Mouse (Mus musculus): ENCODE data around the gene Car4.

Gene Car4

GRCm38 (mm10) chr11:84957591-84958270, at the start of gene Car4:
Gene Car4, plus strand, starts transcription at chr11:84957786.
- DNase-seq (ENCODE audit: extremely low spot score), result peak; percentile 40

GRCm38 (mm10) chr11:84908480-84908879, 49.1 kb upstream of the Car4 start:
- DNase-seq (ENCODE audit: extremely low spot score), result no peak

GRCm38 (mm10) chr11:84910411-84910810, 47.2 kb upstream of the Car4 start:
- no peak for DNase-seq (ENCODE audit: extremely low spot score)

DNA sequence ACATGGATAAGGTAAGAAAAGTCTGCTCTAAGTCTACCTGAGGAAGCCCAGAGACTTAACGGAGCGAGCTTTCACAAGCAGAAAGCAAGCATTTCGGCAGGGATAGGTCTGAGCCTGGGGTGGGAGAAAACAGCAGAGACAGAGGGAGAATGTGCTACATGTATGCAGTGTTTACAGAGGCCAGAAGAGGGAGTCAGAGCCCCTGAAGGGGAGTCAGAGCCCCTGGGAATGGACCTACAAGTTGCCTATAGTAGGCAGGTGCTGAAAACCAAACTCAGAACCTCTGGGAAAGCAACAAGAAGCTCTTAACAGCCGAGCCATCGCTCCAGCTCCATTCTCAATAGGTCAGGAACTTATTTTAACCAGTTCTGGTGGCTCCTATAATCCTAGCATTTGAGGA, 42.9 kb upstream of the Car4 start:
- DNase-seq (ENCODE audit: extremely low spot score), result no peak

DNA sequence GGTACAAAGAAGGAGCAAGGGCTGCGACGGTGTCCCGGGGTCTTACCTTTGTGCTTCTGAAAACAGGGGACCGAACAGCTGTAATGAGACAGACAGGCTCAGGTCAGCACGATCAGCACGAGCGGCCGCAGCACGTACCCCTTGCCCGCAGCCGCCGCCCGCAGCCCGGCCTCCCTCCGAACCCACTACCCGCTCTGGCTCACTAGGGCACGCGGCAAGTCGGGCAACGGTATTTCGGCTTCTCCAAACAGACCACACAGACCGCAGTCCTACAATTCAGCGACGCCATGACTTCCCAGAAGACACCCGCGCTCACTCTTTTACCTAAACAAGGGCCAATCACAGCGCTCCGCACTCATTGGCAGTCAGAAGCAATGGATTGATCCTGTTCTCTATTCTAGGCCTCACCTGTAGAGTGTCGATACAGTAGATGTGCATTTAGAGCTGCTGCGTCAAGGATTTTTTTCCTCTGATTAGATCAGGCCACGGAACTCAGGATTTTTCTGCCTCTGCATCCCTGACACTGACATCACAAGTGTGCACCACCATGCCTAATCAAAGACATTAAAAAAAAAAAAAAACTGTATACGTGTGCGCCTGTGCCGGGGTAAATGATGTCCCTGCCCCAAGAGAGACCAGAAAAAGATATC, 41.4 kb upstream of the Car4 start, which contains the start of gene Znhit3:
TSS of gene Znhit3 (minus strand) at position 314 of the 650 bp plus-strand sequence.
- peak; percentile 81 for DNase-seq (ENCODE audit: extremely low spot score)

DNA sequence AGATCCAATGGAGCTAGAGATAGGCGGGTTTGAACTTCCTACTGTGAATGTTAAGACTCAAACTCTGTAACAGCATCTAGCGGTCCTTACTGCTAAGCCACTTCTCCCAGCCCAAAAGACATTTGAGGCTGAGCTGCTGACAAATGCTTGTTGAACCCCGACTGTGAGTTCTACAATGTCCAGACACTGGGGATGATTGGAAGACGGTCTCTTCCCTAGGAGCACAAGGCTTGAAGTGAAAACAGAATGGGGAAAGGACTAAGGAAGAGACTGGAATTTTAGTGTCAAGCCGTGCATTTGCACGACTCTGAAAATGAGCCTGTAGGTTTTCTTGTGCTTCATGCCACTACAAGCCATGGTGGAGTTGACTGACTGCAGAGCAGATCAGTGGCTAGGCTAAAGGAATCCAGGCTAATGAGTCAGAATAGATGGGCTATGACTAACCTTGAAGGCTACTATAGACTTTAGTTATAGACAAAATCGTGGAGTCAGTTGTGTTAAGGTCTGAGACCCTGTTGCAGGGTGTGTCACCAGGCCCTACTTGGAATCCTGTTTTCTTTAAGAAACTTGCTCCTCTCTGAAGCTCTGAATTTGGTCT, 40.8 kb upstream of the Car4 start:
- DNase-seq (ENCODE audit: extremely low spot score), result no peak

- peak; percentile 87 for DNase-seq (ENCODE audit: extremely low spot score)
Observed at GRCm38 (mm10) chr11:84918425-84918824, 39.2 kb upstream of the Car4 start.

DNA sequence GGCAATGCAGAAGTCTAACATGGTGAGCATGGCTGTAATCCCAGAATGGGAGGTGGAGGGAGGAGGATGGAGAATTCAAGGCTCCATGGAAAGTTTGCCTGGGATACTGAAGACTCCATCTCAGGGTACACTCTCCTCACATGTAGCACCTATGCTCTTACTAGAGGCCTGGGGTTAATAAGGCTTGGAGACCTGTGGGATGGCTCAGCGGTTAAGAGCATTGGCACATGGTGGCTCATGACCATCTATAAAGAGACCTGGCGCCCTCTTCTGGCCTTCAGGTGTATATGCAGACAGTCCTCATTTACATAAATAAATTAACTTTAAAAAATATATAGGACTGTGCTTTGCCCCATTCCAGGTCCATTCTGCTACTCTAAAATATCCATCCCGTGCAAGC, 38.3 kb upstream of the Car4 start:
- peak; percentile 7 for DNase-seq (ENCODE audit: extremely low spot score)

GRCm38 (mm10) chr11:84919951-84920350, 37.6 kb upstream of the Car4 start:
- no peak for DNase-seq (ENCODE audit: extremely low spot score)

DNA sequence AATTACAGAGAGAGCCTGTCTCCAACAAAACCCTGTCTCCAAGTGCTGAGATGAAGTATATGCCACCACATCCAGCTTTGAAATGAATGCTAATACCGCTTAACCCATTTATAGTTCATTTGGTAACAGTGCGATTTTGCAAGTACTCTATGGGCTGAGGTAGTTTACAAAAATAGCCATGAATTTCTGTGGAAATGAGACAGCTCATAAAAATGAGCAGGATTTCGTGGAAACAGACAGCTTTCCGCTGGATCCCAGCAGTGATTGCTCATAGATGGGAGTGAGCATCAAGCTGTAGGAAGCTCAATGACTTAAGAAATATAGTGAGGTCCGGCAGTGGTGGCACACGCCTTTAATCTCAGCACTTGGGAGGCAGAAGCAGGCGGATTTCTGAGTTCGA, 36.6 kb upstream of the Car4 start:
- DNase-seq (ENCODE audit: extremely low spot score), result no peak

- DNase-seq (ENCODE audit: extremely low spot score), result no peak
Observed at GRCm38 (mm10) chr11:84932261-84932660, 25.3 kb upstream of the Car4 start.

DNA sequence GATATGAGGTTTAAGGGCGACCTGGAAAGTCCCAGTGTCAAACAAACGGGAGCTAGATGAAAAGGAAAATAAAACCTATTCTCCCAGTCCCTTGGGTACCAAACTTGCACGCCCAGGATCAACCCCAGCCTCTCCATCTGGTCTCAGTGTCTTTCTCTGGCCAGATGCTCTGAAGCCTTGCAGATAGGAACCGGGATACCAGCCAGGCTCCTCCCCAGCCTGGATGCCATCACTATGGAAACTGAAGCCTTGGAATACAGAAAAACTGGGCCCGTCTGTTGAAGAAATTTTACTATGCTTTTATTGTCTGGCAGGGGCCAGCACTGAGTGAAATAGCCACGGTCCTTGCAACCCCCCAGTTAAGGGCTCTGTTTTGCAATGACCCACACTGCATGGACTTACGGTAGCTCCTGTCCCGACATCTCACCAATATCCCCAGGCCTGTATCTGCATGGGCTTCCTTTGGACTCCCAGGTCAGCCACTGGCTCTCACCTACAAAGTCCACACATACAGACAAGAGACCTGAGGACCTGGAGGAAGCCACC, 18.0 kb upstream of the Car4 start:
- DNase-seq (ENCODE audit: extremely low spot score), result no peak

DNA sequence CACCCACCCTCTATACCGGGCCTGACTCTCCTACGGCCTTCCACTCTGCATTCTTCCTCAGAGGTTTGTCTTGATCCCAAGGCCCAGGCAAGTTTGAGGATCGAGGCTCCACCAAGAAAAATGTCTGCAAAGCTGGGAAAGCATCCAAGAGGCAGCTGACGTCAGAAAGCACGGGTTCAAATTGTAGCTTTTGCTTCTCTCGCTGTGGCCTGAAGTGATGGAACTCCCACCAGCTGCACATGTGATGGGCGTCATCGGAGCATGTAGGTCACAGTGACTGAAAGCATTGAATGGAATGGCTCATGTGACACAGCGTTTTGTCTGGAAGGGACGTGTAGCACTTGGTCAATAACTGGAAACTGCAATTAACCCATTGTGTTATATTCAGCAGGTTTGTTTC, 17.4 kb upstream of the Car4 start:
- DNase-seq (ENCODE audit: extremely low spot score), result no peak

- peak; percentile 84 for DNase-seq (ENCODE audit: extremely low spot score)
Observed at GRCm38 (mm10) chr11:84943948-84944347, 13.6 kb upstream of the Car4 start.

DNA sequence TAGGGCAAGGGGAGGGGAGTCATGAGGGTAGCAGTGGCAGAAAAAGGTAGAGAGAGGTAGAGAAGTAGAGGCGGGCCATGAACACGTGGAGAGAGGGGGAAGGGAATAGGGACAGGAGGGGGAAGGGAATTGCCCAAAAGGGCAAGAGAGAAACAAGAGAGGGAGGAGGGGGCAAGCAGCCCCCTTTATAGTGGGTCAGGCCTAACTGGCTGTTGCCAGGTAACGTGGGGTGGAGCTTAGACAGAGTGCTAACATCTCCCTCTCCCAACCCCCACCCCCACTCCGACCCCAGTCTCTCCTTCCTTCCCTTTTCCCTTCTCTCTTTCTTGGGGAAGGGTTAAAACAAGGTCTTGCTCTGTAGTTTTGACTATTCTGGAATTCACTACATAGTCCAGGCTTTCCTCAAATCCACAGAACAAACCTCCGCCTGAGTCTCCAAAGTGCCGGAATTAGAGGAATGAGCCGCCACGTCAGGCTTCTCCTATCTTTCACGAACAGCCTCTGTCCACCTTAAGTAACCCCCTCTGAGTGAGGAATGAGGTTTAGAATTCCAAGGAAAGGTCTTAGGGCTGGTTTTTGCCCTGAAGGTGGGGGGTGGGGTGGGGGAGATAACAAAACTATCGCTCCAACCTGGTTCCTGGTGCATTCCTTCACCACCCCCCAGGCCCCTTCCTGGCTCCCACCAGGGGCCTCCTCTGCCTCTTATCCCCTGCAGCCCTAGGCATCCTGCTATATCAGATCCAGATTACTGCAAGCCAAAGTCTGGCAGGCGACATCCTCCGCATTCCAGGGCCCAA, 12.7 kb upstream of the Car4 start:
- peak; percentile 53 for DNase-seq (ENCODE audit: extremely low spot score)

- no peak for DNase-seq (ENCODE audit: extremely low spot score)
Observed at GRCm38 (mm10) chr11:84945841-84946240, 11.7 kb upstream of the Car4 start.

DNA sequence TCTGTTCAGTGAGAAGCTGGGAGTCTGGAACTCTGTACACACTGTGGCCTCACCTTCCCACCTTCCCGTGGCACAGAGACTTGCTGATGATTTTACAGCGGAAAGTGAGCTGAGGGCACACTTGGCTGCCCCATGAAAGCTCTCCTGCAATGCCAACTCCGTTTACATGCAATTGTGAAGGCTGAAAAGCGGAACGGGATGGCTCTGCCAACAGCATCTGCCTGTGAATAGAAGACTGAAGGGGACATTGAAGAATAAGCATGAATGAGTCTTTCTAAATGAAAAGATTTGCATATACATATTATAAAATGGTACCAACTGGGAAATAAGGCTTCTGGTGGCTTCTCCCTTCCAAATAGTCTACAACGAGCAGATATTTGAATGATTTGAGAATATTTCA, 10.4 kb upstream of the Car4 start:
- DNase-seq (ENCODE audit: extremely low spot score), result no peak

GRCm38 (mm10) chr11:84948114-84948513, 9.5 kb upstream of the Car4 start:
- no peak for DNase-seq (ENCODE audit: extremely low spot score)

GRCm38 (mm10) chr11:84948526-84948925, 9.1 kb upstream of the Car4 start:
- no peak for DNase-seq (ENCODE audit: extremely low spot score)

GRCm38 (mm10) chr11:84952611-84953010, 5.0 kb upstream of the Car4 start:
- no peak for DNase-seq (ENCODE audit: extremely low spot score)

DNA sequence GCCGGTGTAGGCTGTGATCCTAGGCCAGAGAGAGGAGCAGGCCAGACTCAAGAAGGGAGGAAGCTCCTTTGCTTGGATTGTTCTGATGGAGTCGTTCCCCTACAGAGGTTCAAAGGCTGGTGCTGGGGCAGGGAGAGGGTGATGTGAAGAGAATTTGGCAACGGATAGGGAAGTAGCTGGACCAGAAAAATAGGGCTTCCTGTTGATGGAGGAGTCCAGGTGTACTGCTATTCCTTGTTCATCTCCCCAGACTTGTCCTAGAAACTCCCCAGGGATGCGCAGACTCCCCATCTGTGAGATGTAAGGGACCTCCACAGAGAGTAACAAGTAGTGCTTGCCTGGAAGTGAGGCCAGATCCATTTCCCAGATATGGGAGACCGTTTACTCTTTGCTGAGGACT, 1.2 kb upstream of the Car4 start:
- DNase-seq (ENCODE audit: extremely low spot score), result no peak

GRCm38 (mm10) chr11:84957171-84957570, 415 bp upstream of the Car4 start:
- DNase-seq (ENCODE audit: extremely low spot score), result no peak
